Mouse (Mus musculus): ENCODE data around the gene Nr1d1. TPM values are rescaled to one million over a fixed set of nuclear protein-coding genes. Genes with fewer than 3 reads are reported as not detected.

The Nr1d1 gene
- polyA plus RNA-seq, 1 experiment from 2014 or later: 8.9 TPM

DNA sequence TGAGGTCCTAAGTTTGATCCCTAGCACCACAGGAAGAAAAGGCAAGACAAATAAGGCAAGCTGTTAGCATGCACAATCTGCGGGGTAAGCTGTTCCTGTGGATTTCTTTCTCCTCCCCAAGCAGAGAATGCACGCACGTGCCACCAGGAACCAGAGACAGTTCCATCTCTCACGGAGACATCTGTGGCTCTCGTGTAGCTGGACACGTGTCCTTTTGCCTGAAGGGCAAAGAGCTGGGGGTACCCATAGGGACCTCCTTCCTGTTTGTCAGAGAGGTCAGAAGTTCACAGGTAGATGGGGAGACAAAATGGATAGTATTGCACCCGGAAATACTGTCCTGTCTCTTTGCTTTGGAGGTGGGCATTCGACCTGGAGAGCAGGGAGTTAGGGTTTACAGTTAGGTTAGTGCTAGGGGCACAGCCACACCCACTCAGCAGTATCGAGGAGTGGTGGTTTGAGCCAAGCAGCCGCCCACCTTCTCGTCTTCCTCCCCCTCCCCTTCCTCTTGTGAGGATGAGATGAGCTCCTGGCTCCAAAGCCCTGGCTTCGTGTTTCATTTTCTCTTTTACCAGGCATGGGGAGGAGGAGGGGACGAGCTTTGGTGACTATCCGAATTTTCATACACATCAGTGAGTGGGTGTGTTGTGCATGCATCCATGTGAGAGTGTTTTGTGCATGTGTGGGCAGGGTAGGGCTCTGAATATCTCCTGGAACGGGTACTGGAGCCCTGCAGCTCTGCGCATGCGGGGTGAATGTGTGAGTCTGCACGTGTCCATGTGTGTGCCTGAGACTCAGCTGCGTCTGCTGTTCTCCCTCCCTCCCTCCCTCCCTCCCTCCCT, 28.1 kb downstream of the Nr1d1 start:
- TF ChIP-seq CTCF (IDR thresholded peaks at IDR 0.05): no peak
- no peak for TF ChIP-seq EP300 (IDR thresholded peaks at IDR 0.05)
- Histone ChIP-seq H3K9me3 (ENCODE audit: low read length) (no peaks in the 10 kb centered on the region), H3K9ac (replicated peaks; ENCODE audit: low read depth) (no peak overlapping the region), H3K27me3 (replicated peaks; ENCODE audit: insufficient read depth, low read length) (no peaks in the 10 kb centered on the region), H3K27ac (ENCODE audit: low read length) (peak overlapping the region; percentile 55), H3K36me3 (ENCODE audit: insufficient read depth, low read length) (no peaks in the 10 kb centered on the region), H3K4me3 (ENCODE audit: low read depth, low read length) (no peak overlapping the region), H3K4me2 (replicated peaks; ENCODE audit: low read depth, low read length) (peak overlapping the region; percentile 44), H3K4me1 (ENCODE audit: insufficient read depth, low read depth, low read length) (peaks cover 78% of the 10 kb centered on the region)
- ATAC-seq (peak; percentile 24; the same call in 1 of the 2 replicates), DNase-seq (ENCODE audit: low spot score) (peak; percentile 83)
- WGBS: 2% methylated on average over 18 of the region's 19 CpGs

DNA sequence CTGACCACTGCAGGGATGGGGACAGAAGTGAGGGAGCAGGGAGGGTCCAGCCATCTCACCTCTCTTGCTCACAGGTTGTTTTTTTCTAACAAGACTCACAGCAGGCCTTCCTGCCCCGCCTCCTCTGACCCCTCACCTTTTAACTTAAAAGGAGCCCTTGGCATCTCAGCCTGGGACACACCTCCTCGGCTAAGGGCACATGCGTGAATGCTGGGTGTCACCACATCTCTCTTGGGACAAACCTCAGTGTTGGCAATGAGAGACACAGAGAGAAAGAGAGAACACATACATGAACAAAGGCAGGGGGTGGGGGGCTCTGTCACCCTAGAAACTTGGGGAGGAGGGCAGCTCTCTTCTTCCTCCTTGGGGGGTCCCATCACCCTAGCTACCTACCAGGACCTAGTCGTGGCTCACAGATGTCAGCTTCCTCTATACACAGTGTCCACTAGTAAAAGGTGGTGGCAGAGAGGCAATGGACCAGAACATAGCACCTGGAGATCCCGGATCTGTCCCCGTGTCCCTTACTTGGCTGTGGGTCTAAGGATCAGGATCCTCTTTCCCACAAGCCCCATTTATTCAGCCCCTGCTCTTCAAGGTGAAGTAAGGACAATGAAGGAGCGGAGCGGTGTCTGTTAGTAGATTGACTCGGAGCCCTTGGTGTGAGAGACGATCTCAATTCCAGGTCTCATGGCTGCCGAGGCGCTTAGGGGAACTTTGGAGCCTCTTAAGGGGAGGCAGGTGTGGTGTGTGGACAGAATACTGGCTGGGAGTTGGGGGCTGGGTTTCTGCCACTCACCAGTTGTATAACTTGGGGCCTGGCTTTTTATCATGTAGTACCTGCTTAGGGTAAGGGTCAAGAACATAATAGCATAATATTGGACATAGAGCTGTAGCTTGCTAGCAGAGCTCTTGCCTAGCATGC, 28.9 kb downstream of the Nr1d1 start:
- Histone ChIP-seq H3K4me2 (replicated peaks; ENCODE audit: low read depth, low read length) (peak overlapping the region; percentile 44), H3K27ac (ENCODE audit: low read length) (peak overlapping the region; percentile 55), H3K36me3 (ENCODE audit: insufficient read depth, low read length) (no peaks in the 10 kb centered on the region), H3K4me3 (ENCODE audit: low read depth, low read length) (no peak overlapping the region), H3K27me3 (replicated peaks; ENCODE audit: insufficient read depth, low read length) (no peaks in the 10 kb centered on the region), H3K4me1 (ENCODE audit: insufficient read depth, low read depth, low read length) (peaks cover 69% of the 10 kb centered on the region), H3K9me3 (ENCODE audit: low read length) (no peaks in the 10 kb centered on the region), H3K9ac (replicated peaks; ENCODE audit: low read depth) (0 out of 2 replicates have a peak overlapping the region, but pooled peaks have one; percentile 29)
- 50% methylated on average over 12 of the region's 12 CpGs for WGBS
- ATAC-seq (no peak), DNase-seq (ENCODE audit: low spot score) (no peak)
- TF ChIP-seq CTCF (IDR thresholded peaks at IDR 0.05): no peak
- TF ChIP-seq EP300 (IDR thresholded peaks at IDR 0.05): no peak

GRCm38 (mm10) chr11:98744456-98745019, 30.6 kb downstream of the Nr1d1 start:
- WGBS: 13% methylated on average over 7 of the region's 7 CpGs
- Histone ChIP-seq H3K27ac (ENCODE audit: low read length) (peak overlapping the region; percentile 98), H3K4me1 (ENCODE audit: insufficient read depth, low read depth, low read length) (peaks cover 62% of the 10 kb centered on the region), H3K9ac (replicated peaks; ENCODE audit: low read depth) (no peak overlapping the region), H3K4me2 (replicated peaks; ENCODE audit: low read depth, low read length) (peak overlapping the region; percentile 91), H3K9me3 (ENCODE audit: low read length) (no peaks in the 10 kb centered on the region), H3K4me3 (ENCODE audit: low read depth, low read length) (no peak overlapping the region), H3K27me3 (replicated peaks; ENCODE audit: insufficient read depth, low read length) (no peaks in the 10 kb centered on the region), H3K36me3 (ENCODE audit: insufficient read depth, low read length) (no peaks in the 10 kb centered on the region)
- TF ChIP-seq CTCF (IDR thresholded peaks at IDR 0.05) (no peak), EP300 (IDR thresholded peaks at IDR 0.05) (no peak)
- peak; percentile 41 for DNase-seq (ENCODE audit: low spot score)
- ATAC-seq: no peak

- Histone ChIP-seq H3K4me1 (ENCODE audit: insufficient read depth, low read depth, low read length) (peaks cover 56% of the 10 kb centered on the region), H3K36me3 (ENCODE audit: insufficient read depth, low read length) (no peaks in the 10 kb centered on the region), H3K27ac (ENCODE audit: low read length) (peak overlapping the region; percentile 98), H3K4me2 (replicated peaks; ENCODE audit: low read depth, low read length) (peak overlapping the region; percentile 91), H3K4me3 (ENCODE audit: low read depth, low read length) (peak overlapping the region; percentile 99), H3K9me3 (ENCODE audit: low read length) (no peaks in the 10 kb centered on the region), H3K27me3 (replicated peaks; ENCODE audit: insufficient read depth, low read length) (no peaks in the 10 kb centered on the region), H3K9ac (replicated peaks; ENCODE audit: low read depth) (no peak overlapping the region)
- DNase-seq (ENCODE audit: low spot score) (peak; percentile 80), ATAC-seq (peak; percentile 8)
- TF ChIP-seq CTCF (IDR thresholded peaks at IDR 0.05): no peak
- 0 out of 2 replicates have a peak, but pooled peaks have one; percentile 8 for TF ChIP-seq EP300 (IDR thresholded peaks at IDR 0.05)
- WGBS: 12% methylated on average over 9 of the region's 9 CpGs
Observed at GRCm38 (mm10) chr11:98743655-98744345, 31.3 kb downstream of the Nr1d1 start.

DNA sequence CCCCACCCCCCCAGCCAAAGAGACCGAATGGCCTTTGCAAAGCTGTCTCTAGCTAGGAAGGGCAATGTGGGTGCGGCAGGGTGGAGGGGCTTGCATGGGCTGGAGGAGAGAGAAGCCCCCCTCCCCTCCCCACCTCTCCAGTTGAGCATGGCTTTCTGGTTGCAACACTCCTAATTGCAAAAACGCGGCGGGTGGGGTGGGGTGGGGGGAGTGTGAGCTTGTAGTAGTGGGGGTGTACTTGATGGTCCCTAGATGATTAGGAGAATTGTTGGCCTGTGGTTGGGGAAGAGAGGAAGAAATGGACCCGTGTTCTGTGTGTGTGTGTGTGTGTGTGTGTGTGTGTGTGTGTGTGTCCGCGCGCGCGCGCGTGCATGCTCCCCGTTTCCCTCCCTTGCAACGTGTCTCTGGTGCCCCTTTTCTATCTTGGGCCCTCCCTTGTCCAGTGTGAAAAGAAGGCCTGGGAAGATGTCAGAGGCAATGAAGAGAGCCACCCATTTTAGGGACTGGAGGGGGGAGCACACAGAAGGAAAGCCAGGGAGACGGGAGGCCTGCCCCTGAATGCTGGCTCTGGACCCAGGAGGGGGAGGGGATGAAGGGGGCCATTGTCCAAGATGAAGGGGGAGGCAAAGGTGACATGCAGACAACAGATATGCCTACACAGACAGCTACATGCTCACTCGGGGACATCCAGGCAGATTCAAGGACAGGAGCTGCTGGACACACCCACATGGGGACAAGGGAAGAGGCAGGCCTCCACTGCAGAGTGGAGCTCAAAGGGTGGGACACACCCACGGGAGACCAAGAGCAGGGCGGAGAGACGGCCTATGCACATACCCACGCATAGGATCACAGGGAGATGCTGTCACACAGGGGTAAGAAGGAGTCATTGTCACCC, 32.5 kb downstream of the Nr1d1 start:
- no peaks in the 10 kb centered on the region for H3K36me3 ChIP-seq (ENCODE audit: insufficient read depth, low read length)
- H3K9ac ChIP-seq (replicated peaks; ENCODE audit: low read depth): peak overlapping the region; percentile 95
- peak overlapping the region; percentile 99 for H3K4me3 ChIP-seq (ENCODE audit: low read depth, low read length)
- no peaks in the 10 kb centered on the region for H3K9me3 ChIP-seq (ENCODE audit: low read length)
- H3K4me2 ChIP-seq (replicated peaks; ENCODE audit: low read depth, low read length): peak overlapping the region; percentile 91
- TF ChIP-seq EP300 (IDR thresholded peaks at IDR 0.05) (no peak), CTCF (IDR thresholded peaks at IDR 0.05) (no peak)
- no peaks in the 10 kb centered on the region for H3K27me3 ChIP-seq (replicated peaks; ENCODE audit: insufficient read depth, low read length)
- peaks cover 46% of the 10 kb centered on the region for H3K4me1 ChIP-seq (ENCODE audit: insufficient read depth, low read depth, low read length)
- DNase-seq (ENCODE audit: low spot score): peak; percentile 66
- ATAC-seq: peak; percentile 9
- peak overlapping the region; percentile 98 for H3K27ac ChIP-seq (ENCODE audit: low read length)
- under 1% methylated on average over 21 of the region's 21 CpGs for WGBS
